Mouse (Mus musculus) thymus, adult 2 months (tissue): ENCODE measurements around the gene Rab43. TPM values are rescaled to one million over a fixed set of nuclear protein-coding genes. Genes with fewer than 3 reads are reported as not detected.

Experiments
- DNase-seq: peaks from one replicate; pipeline ENCODE4 v3.0.0; 2021
- H3K27ac ChIP-seq: fragments of 200-500 bp; 2 replicates; pipeline ENCODE4 v1.5.1; 2012; ENCODE audit warnings: low read length, control low read depth; ENCODE audit not compliant: control insufficient read depth, insufficient read depth
- H3K27me3 ChIP-seq: fragments of 200-500 bp; 2 replicates; pipeline ENCODE4 v1.6.1; 2012; ENCODE audit warnings: mild to moderate bottlenecking, low read length, moderate library complexity, mixed read lengths; ENCODE audit not compliant: control insufficient read depth, insufficient read depth
- H3K36me3 ChIP-seq: fragments of 200-500 bp; 2 replicates; pipeline ENCODE4 v1.6.1; 2012; ENCODE audit warnings: mild to moderate bottlenecking, low read length, moderate library complexity; ENCODE audit not compliant: control insufficient read depth, insufficient read depth
- H3K4me1 ChIP-seq: fragments of 200-500 bp; replicated peaks from 2 replicates; pipeline ENCODE4 v1.6.1; 2012; ENCODE audit warnings: low read length; ENCODE audit not compliant: control insufficient read depth, insufficient read depth
- H3K4me3 ChIP-seq: fragments of 200-500 bp; 2 replicates; pipeline ENCODE4 v1.5.1; 2012; ENCODE audit warnings: mild to moderate bottlenecking, low read length, control low read depth, moderate library complexity; ENCODE audit not compliant: control insufficient read depth, insufficient read depth
- CTCF ChIP-seq: fragments of 200-500 bp; IDR thresholded peaks from 2 replicates; pipeline ENCODE4 v1.5.1; 2012; ENCODE audit warnings: mild to moderate bottlenecking, control low read depth, low read length, moderate library complexity, borderline replicate concordance; ENCODE audit not compliant: control insufficient read depth, poor library complexity, insufficient read depth; ENCODE audit errors: extremely low read depth
- POLR2A ChIP-seq: fragments of 200-500 bp; IDR thresholded peaks from 2 replicates; pipeline ENCODE4 v1.6.1; 2012; ENCODE audit warnings: mild to moderate bottlenecking, low read length, control low read depth, moderate library complexity; ENCODE audit not compliant: control insufficient read depth, poor library complexity, insufficient read depth; ENCODE audit errors: extremely low read depth
- WGBS: fragments of 180-500 bp; shearing (Covaris S2); methylation state at CpG from one replicate; pipeline ENCODE4 v1.1.7; 2018; 5-methylcytosine and 5-hydroxymethylcytosine counted together
- polyA plus RNA-seq: library from polyadenylated mRNA; depleted of rRNA; stranded (reverse); fragments of >200 nt; gene quantifications from 2 replicates; pipeline ENCODE4 v1.2.3, GENCODE M21; 2012

Rab43 gene
- polyA plus RNA-seq, 1 experiment: 56.0 TPM

- DNase-seq: no peak
- WGBS: 94% methylated on average over 7 of the region's 7 CpGs
- Histone ChIP-seq H3K27me3 (no peaks in the 10 kb centered on the region), H3K4me1 (peaks cover 11% of the 10 kb centered on the region), H3K36me3 (no peaks in the 10 kb centered on the region), H3K4me3 (no peak overlapping the region), H3K27ac (no peak overlapping the region)
- TF ChIP-seq CTCF (no peak), POLR2A (no peak)
Measured at GRCm38 (mm10) chr6:87805448-87805847, 6.5 kb downstream of the Rab43 start.

GRCm38 (mm10) chr6:87804886-87805285 lies 7.1 kb downstream of the Rab43 start:
- H3K4me3 ChIP-seq: no peak overlapping the region
- H3K36me3 ChIP-seq: no peaks in the 10 kb centered on the region
- no peak for DNase-seq
- 94% methylated on average over 7 of the region's 7 CpGs for WGBS
- H3K4me1 ChIP-seq: peaks cover 7% of the 10 kb centered on the region; the same call in 1 of the 2 replicates
- no peaks in the 10 kb centered on the region for H3K27me3 ChIP-seq
- H3K27ac ChIP-seq: no peak overlapping the region
- no peak for TF ChIP-seq CTCF
- TF ChIP-seq POLR2A: no peak

- no peak overlapping the region for H3K4me3 ChIP-seq
- no peaks in the 10 kb centered on the region for H3K27me3 ChIP-seq
- TF ChIP-seq POLR2A (no peak), CTCF (no peak)
- no peak overlapping the region for H3K27ac ChIP-seq
- no peak for DNase-seq
- no peaks in the 10 kb centered on the region; the same call in 1 of the 2 replicates for H3K4me1 ChIP-seq
- no peaks in the 10 kb centered on the region for H3K36me3 ChIP-seq
- 82% methylated on average over 1 of the region's 1 CpGs for WGBS
Measured at GRCm38 (mm10) chr6:87804036-87804435, 7.9 kb downstream of the Rab43 start.

- 91% methylated on average over 7 of the region's 7 CpGs for WGBS
Measured at GRCm38 (mm10) chr6:87802462-87802861, 9.5 kb downstream of the Rab43 start.

GRCm38 (mm10) chr6:87799576-87799975 lies 12.4 kb downstream of the Rab43 start:
- Histone ChIP-seq H3K4me1 (no peaks in the 10 kb centered on the region), H3K36me3 (no peaks in the 10 kb centered on the region), H3K27ac (no peak overlapping the region), H3K27me3 (no peaks in the 10 kb centered on the region), H3K4me3 (no peak overlapping the region)
- no peak for TF ChIP-seq POLR2A
- no peak for TF ChIP-seq CTCF
- 94% methylated on average over 6 of the region's 6 CpGs for WGBS
- DNase-seq: no peak

More at GRCm38 (mm10) chr6:87802462-87802861, 9.5 kb downstream of the Rab43 start:
- H3K4me1 ChIP-seq: no peaks in the 10 kb centered on the region; the same call in 1 of the 2 replicates
- no peak overlapping the region for H3K27ac ChIP-seq
- no peak for DNase-seq
- no peaks in the 10 kb centered on the region for H3K36me3 ChIP-seq
- no peak overlapping the region for H3K4me3 ChIP-seq
- no peaks in the 10 kb centered on the region for H3K27me3 ChIP-seq
- TF ChIP-seq POLR2A: no peak
- TF ChIP-seq CTCF: no peak

GRCm38 (mm10) chr6:87797321-87797720 lies 14.6 kb downstream of the Rab43 start:
- DNase-seq: no peak
- Histone ChIP-seq H3K4me3 (no peak overlapping the region), H3K4me1 (no peaks in the 10 kb centered on the region), H3K36me3 (no peaks in the 10 kb centered on the region), H3K27ac (no peak overlapping the region), H3K27me3 (no peaks in the 10 kb centered on the region)
- TF ChIP-seq CTCF (no peak), POLR2A (no peak)
- 89% methylated on average over 2 of the region's 2 CpGs for WGBS
